Mouse (Mus musculus) spleen, postnatal 4 days (tissue): ENCODE measurements around the gene Col4a6.

Source experiments
- DNase-seq, 2 experiments: peaks; one replicate each; pipeline ENCODE4 v3.0.0; 2022; ENCODE audit warnings: low spot score in 2 of 2

The Col4a6 gene

GRCm38 (mm10) chrX:141249636-141250035 is 224.2 kb downstream of the Col4a6 start:
- no peak for DNase-seq

DNA sequence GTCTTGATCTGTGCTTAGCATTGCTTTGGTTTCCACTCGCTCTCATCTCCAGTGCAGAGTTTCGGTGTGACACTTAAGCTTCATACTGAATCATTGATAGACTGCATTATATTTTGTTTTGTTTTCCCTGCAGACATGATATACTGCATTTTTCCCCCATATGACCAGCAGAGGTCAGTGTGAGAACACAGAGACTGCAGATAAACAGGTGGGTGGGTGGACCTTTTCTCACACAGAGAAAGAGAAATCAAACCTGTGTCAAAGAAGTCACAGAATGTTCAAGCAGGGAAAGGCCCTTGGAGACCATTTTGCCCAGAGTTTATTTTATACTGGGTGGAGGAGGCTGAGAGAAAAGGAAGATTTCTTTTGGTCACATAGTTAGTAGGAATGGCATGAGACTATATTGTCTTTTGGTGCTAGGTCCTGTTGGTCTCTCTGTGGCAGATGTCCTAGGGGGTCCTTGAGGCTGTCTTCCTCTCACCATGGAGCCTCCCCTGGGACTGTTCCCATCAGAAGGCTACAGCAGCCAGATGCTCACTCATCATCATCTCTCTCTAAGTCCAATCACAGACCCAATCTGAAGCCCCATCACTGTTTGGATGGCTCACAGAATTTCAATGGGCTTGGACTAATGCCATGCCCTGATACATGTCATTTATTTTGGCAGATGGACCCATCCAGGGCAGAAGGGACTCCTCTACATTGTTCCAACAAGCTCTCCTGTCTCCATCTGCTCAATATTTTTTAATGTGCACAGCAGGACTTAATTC is 237.1 kb downstream of the Col4a6 start:
- no peak for DNase-seq

DNA sequence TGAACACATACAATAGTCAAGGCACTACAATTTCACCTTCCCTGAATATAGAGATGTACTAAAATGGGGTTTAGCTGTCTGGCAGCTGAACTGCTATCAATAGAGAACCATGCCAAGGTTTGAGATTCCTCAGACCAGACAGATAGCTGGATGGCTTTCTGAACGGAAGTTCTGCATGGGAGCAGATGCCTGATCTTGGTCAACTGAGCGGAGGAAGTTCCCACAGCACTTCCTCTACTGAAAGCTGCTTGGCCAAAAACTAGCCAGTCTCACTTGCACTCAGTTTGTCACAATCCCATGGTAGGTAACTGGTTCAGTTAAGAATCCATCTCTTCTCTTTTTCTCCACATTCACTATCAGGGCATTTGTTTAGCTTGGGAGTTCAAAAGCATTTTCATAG is 245.7 kb downstream of the Col4a6 start:
- DNase-seq, result no peak

GRCm38 (mm10) chrX:141212802-141213201 is 261.1 kb downstream of the Col4a6 start:
- DNase-seq, result no peak

DNA sequence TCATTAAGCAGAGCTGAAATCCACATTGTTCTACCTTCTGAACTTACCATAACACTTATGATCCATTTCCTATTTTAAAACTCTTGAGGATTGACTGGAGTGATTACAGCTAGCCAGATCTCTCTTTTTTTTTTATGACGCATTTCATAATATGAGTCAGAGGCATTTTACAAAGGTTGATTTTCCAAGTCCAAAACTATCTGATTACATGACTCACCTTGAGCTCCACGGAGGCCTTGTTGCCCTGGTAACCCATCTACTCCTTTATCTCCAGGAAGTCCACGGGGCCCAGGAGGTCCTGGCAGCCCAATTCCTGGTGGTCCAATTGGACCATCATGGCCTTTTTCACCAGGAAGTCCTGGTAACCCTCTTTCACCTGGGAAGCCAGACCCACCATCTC is 274.9 kb downstream of the Col4a6 start:
- no peak for DNase-seq

DNA sequence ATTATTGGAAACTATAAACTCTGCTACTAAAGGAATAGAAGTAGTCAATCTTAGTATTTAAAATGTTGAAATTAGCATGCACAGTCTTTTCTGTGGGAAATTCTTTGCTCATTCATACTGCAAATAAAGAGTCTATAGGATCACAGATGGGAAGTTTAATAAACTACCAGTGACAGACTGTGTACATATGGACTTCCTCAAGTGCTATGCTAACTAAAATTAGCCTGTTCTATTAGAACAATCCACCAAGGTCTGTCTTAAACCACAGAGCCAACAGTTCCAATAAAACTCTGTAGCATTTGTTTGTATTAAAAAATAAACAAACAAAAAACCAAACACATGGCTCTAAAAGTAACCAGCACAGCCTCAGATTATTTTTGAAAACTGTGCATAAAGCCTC is 278.8 kb downstream of the Col4a6 start:
- DNase-seq, result no peak

GRCm38 (mm10) chrX:141175353-141175752 is 298.5 kb downstream of the Col4a6 start:
- no peak for DNase-seq

DNA sequence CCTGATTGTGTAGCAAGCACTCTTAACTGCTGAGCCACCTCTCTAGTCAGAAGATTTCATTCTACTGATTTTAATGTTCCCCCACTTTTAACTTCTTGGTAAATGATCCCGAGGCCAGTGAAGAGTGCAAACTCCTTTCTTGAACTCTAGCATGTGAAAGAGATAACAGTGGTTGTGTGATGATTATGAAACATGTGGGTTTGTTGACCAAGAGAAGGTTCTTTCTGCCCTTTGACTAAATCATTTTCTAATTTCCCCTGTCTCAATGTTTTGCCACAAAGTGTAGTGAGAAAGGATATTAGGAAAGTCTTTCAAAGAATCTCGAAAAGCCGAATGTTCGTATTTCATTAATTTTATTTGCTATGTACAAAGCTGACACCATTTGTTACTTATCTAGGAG is 308.8 kb downstream of the Col4a6 start:
- no peak for DNase-seq

DNA sequence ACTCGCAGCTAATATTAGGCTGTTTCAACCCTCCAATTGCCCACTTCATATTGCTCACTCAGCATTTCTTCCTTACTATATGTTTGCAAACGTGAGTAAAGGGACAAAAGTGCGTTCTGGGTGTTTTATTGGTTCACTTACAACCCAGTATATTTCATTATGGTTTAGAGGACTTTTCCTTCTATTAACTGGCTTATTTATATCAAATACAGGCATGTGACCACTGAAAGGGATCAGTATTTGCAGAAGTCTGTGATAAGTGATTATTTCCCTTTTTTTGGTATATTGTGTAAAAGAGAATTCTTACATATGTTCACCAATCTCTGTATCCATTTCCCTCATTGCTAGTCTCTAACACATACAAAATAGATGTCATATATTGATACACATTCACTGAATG is 313.5 kb downstream of the Col4a6 start:
- DNase-seq, result no peak

DNA sequence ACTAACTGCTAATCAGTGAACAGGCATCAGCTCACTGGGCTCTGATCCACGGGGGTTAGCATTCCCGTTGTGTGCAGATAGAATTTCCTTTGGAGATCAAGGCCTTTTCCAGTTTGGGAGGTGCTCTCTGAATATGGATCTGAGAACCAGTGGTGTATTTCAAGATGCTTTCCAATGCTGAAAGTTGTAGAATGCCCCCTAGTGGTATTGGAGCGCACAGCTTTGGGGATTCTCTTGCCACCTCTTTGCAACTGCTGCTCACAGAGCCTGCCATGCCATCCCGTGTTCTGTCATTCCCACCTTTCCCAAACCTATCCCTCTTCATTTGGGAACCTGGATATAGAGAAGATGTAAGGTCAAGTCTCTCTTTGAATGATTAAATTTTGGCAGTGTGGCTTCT is 315.7 kb downstream of the Col4a6 start:
- DNase-seq, result no peak

GRCm38 (mm10) chrX:141157626-141158025 is 316.2 kb downstream of the Col4a6 start:
- no peak for DNase-seq

GRCm38 (mm10) chrX:141156696-141157095 is 317.2 kb downstream of the Col4a6 start:
- no peak for DNase-seq

- no peak for DNase-seq
These were observed 322.7 kb downstream of the Col4a6 start for GRCm38 (mm10) chrX:141151182-141151581.

- no peak for DNase-seq
These were observed 323.6 kb downstream of the Col4a6 start for GRCm38 (mm10) chrX:141150290-141150689.

DNA sequence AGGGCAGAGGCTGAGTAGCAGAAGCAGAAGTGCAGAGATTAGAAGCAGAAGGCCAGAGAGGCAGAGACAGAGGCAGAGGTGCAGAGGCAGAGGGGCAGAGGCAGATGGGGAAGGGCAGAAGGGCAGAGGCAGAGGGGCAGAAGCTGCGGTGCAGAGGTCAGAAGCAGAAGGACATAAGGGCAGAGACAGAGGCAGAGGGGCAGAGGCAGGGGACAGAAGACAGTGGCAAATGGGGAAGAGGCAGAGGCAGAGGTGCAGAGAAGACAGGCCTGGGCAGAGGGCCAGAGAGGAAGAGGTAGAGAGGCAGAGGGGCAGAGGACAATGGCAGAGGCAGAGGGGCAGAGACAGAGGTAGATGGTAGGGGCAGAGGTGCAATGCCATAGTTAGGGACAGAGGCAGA is 324.2 kb downstream of the Col4a6 start:
- no peak for DNase-seq
